Mouse (Mus musculus) MEL (cell line): ENCODE results near the gene Nlrx1. TPM values are rescaled to one million over a fixed set of nuclear protein-coding genes. Genes with fewer than 3 reads are reported as not detected.
A peak's percentile ranks its signal among the peaks of the same experiment; 100 is the strongest.

ENCODE experiments used
- DNase-seq: peaks from one replicate; pipeline ENCODE4 v3.0.0; 2011; ENCODE audit warnings: low read depth, low spot score
- H3K27ac ChIP-seq: 2 replicates; pipeline ENCODE4 v1.5.1; 2012; ENCODE audit warnings: low read depth, mild to moderate bottlenecking, control low read depth, low read length, moderate library complexity; ENCODE audit not compliant: control insufficient read depth
- H3K27me3 ChIP-seq, 2 experiments: fragments of 150-350 bp in 1 of 2; sonication (generic) in 1 of 2; 2 replicates each; pipeline ENCODE4 v1.6.1; 2012; ENCODE audit warnings: low read length in 2 of 2, mild to moderate bottlenecking in 2 of 2, improper control_type of control experiment in 1 of 2, moderate library complexity in 1 of 2; ENCODE audit not compliant: insufficient read depth in 2 of 2, control insufficient read depth in 1 of 2
- H3K36me3 ChIP-seq, 2 experiments: 2 replicates each; pipeline ENCODE4 v1.6.1; 2012 to 2014; ENCODE audit warnings: low read length in 2 of 2, improper control_type of control experiment in 1 of 2, inconsistent platforms in 1 of 2, mild to moderate bottlenecking in 1 of 2; ENCODE audit not compliant: insufficient read depth in 2 of 2, control insufficient read depth in 1 of 2
- H3K4me1 ChIP-seq, 2 experiments: fragments of 150-350 bp in 1 of 2; sonication (generic) in 1 of 2; 2 replicates each; pipeline ENCODE4 v1.6.1; 2012; ENCODE audit warnings: low read length in 2 of 2, improper control_type of control experiment in 1 of 2, mild to moderate bottlenecking in 1 of 2; ENCODE audit not compliant: insufficient read depth in 2 of 2, control insufficient read depth in 1 of 2
- H3K4me3 ChIP-seq, 2 experiments: fragments of 150-350 bp in 1 of 2; sonication (generic) in 1 of 2; 2 replicates each; pipeline ENCODE4 v1.5.1; 2012; ENCODE audit warnings: low read depth in 2 of 2, low read length in 2 of 2, mild to moderate bottlenecking in 2 of 2, moderate library complexity in 2 of 2, control low read depth in 1 of 2, improper control_type of control experiment in 1 of 2; ENCODE audit not compliant: control insufficient read depth in 1 of 2, insufficient read depth in 1 of 2
- H3K79me2 ChIP-seq: 2 replicates; pipeline ENCODE4 v1.6.1; 2012; ENCODE audit warnings: mild to moderate bottlenecking, low read length, moderate library complexity; ENCODE audit not compliant: control insufficient read depth, poor library complexity, insufficient read depth
- H3K9ac ChIP-seq: 2 replicates; pipeline ENCODE4 v1.6.1; 2012; ENCODE audit warnings: low read depth, mild to moderate bottlenecking, control low read depth, low read length, moderate library complexity; ENCODE audit not compliant: control insufficient read depth, poor library complexity, severe bottlenecking
- H3K9me3 ChIP-seq: fragments of 150-350 bp; sonication (generic); replicated peaks from 2 replicates; pipeline ENCODE4 v1.6.1; 2012; ENCODE audit warnings: mild to moderate bottlenecking, low read length, improper control_type of control experiment, moderate library complexity; ENCODE audit not compliant: insufficient read depth
- BHLHE40 ChIP-seq: IDR thresholded peaks from 2 replicates; pipeline ENCODE4 v1.6.1; 2012; ENCODE audit warnings: low read depth, mild to moderate bottlenecking, inconsistent platforms, low read length, improper control_type of control experiment, borderline replicate concordance
- EP300 ChIP-seq, 2 experiments: IDR thresholded peaks; 2 replicates each; pipeline ENCODE4 v1.6.1; 2011; ENCODE audit warnings: improper control_type of control experiment in 2 of 2, low read length in 2 of 2, low read depth in 1 of 2, mild to moderate bottlenecking in 1 of 2
- ETS1 ChIP-seq: IDR thresholded peaks from 2 replicates; pipeline ENCODE4 v1.6.1; 2012; ENCODE audit warnings: low read depth, mild to moderate bottlenecking, inconsistent platforms, low read length, improper control_type of control experiment, moderate library complexity
- GATA1 ChIP-seq: IDR thresholded peaks from 2 replicates; pipeline ENCODE4 v1.6.1; 2011; ENCODE audit warnings: low read depth, low read length, improper control_type of control experiment
- HCFC1 ChIP-seq: IDR thresholded peaks from 2 replicates; pipeline ENCODE4 v1.6.1; 2012; ENCODE audit warnings: low read depth, mild to moderate bottlenecking, inconsistent platforms, low read length, improper control_type of control experiment, moderate library complexity
- KAT2A ChIP-seq: conservative IDR thresholded peaks from 2 replicates; pipeline ENCODE4 v1.6.1; 2012; ENCODE audit warnings: low read depth, low read length, improper control_type of control experiment, inconsistent platforms
- MEF2A ChIP-seq: IDR thresholded peaks from 2 replicates; pipeline ENCODE4 v1.6.1; 2014; ENCODE audit warnings: low read depth, mild to moderate bottlenecking, inconsistent platforms, low read length, improper control_type of control experiment; ENCODE audit not compliant: poor library complexity, insufficient replicate concordance, severe bottlenecking; ENCODE audit errors: extremely low read depth
- MYC ChIP-seq: IDR thresholded peaks from 2 replicates; pipeline ENCODE4 v1.6.1; 2011; ENCODE audit warnings: low read depth, mild to moderate bottlenecking, low read length, improper control_type of control experiment, moderate library complexity
- NELFE ChIP-seq: IDR thresholded peaks from 2 replicates; pipeline ENCODE4 v1.6.1; 2011; ENCODE audit warnings: low read depth, low read length, improper control_type of control experiment
- POLR2AphosphoS2 ChIP-seq: IDR thresholded peaks from 2 replicates; pipeline ENCODE4 v1.6.1; 2011; ENCODE audit warnings: low read length, improper control_type of control experiment
- POLR2AphosphoS5 ChIP-seq: IDR thresholded peaks from 2 replicates; pipeline ENCODE4 v1.6.1; 2012; ENCODE audit warnings: low read depth, borderline replicate concordance, mild to moderate bottlenecking, inconsistent platforms, low read length, moderate library complexity, mixed read lengths
- RAD21 ChIP-seq: IDR thresholded peaks from 2 replicates; pipeline ENCODE4 v1.6.1; 2011; ENCODE audit warnings: mild to moderate bottlenecking, low read depth, low read length, improper control_type of control experiment
- RCOR1 ChIP-seq: IDR thresholded peaks from 2 replicates; pipeline ENCODE4 v1.6.1; 2012; ENCODE audit warnings: low read depth, mild to moderate bottlenecking, inconsistent platforms, low read length, improper control_type of control experiment
- TAL1 ChIP-seq: IDR thresholded peaks from 2 replicates; pipeline ENCODE4 v1.6.1; 2012; ENCODE audit warnings: mild to moderate bottlenecking, inconsistent platforms, low read length, moderate library complexity, mixed read lengths
- TBP ChIP-seq: IDR thresholded peaks from 2 replicates; pipeline ENCODE4 v1.8.0; 2011; ENCODE audit warnings: low read depth, low read length, improper control_type of control experiment
- UBTF ChIP-seq: IDR thresholded peaks from 2 replicates; pipeline ENCODE4 v1.6.1; 2012; ENCODE audit warnings: low read depth, mild to moderate bottlenecking, inconsistent platforms, low read length, improper control_type of control experiment, moderate library complexity, borderline replicate concordance; ENCODE audit not compliant: insufficient read depth
- polyA plus RNA-seq, 2 experiments: library from polyadenylated mRNA; stranded (reverse) in 1 of 2; unstranded in 1 of 2; fragments of >175 nt in 1 of 2; fragments of >200 nt in 1 of 2; gene quantifications; 2 replicates each; pipeline versions ENCODE4 v1.2.1 to v1.2.4; 2012; ENCODE audit warnings: low replicate concordance in 2 of 2, low read depth in 1 of 2; ENCODE audit not compliant: insufficient read length in 2 of 2, insufficient read depth in 1 of 2, missing spikeins in 1 of 2
- total RNA-seq: library from RNA; depleted of rRNA; stranded (reverse); fragments of 300-350 nt; gene quantifications from 2 replicates; pipeline ENCODE4 v1.2.3, GENCODE M21; 2012

The Nlrx1 gene
- total and polyA plus RNA-seq, 3 experiments, result 1.2 to 7.0 TPM; not detected in 1

GRCm38 (mm10) chr9:44251314-44251713 is 17.1 kb downstream of the Nlrx1 start, which contains the start of gene Pdzd3:
TSS of gene Pdzd3 (minus strand) at chr9:44251471.
- no peak within 1 kb of the TSS for H3K9ac ChIP-seq
- peaks cover 0 to 11% of the 10 kb centered on the region in 2 experiments; a peak in 2 of 4 replicates for H3K4me1 ChIP-seq
- no peaks in the 10 kb centered on the region for H3K27me3 ChIP-seq
- H3K79me2 ChIP-seq, result no peaks in the 10 kb centered on the region
- TF ChIP-seq UBTF (no peak), GATA1 (no peak), HCFC1 (no peak), MYC (no peak), ETS1 (no peak), RAD21 (no peak), KAT2A (no peak), BHLHE40 (no peak), NELFE (no peak), TBP (no peak), POLR2AphosphoS5 (no peak), MEF2A (no peak), RCOR1 (no peak)
- TF ChIP-seq, all 39 proteins: peak for 0
- no peak for DNase-seq
- Histone ChIP-seq H3K27ac (no peak within 1 kb of the TSS), H3K9me3 (no peaks in the 10 kb centered on the region), H3K36me3 (peaks cover 0 to 7% of the 10 kb centered on the region in 2 experiments; a peak in 2 of 4 replicates), H3K4me3 (no peak within 1 kb of the TSS)

DNA sequence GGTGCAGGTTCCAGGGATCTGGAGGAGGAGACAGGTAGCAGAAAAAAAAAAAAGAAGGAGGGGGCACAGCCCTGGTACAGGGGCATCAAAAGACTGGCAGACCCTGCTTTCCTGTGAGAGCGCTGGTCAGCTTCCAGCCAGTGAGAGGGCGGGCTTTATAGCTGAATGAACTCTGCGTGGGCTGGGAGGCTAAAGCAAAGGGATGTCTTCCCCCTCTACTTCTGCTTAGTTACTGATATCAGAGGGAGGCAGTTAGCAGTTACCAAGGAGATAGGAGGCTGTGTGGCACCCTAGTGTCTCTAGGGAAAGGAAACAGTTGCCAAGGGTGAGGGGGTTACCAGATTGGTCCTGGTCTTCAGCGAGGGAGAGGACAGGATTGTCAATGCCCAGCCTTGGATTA is 18.0 kb downstream of the Nlrx1 start:
- TF ChIP-seq EP300 (IDR thresholded peaks at IDR 0.05; ENCODE audit: low read depth in 1 of 2, low read length in 2 of 2) (peak; percentile 31 to 65; a peak in 3 of 4 replicates), TAL1 (peak; percentile 9; the same call in 1 of the 2 replicates), RCOR1 (peak; percentile 69; the same call in 1 of the 2 replicates), MEF2A (no peak), GATA1 (peak; percentile 74), POLR2AphosphoS2 (no peak)
- Histone ChIP-seq H3K9me3 (no peaks in the 10 kb centered on the region), H3K4me1 (peaks cover 0 to 11% of the 10 kb centered on the region in 2 experiments; a peak in 2 of 4 replicates), H3K9ac (no peak overlapping the region), H3K4me3 (no peak overlapping the region), H3K36me3 (peaks cover 0 to 7% of the 10 kb centered on the region in 2 experiments; a peak in 2 of 4 replicates), H3K27ac (no peak overlapping the region), H3K79me2 (no peaks in the 10 kb centered on the region), H3K27me3 (no peaks in the 10 kb centered on the region)
- DNase-seq, result peak; percentile 67
